8 mouse cellular contexts compared by ENCODE assay signal in genomic region chr17:36270956-36271585, GRCm38 (mm10). TPM values are rescaled to one million over a fixed set of nuclear protein-coding genes. Genes with fewer than 3 reads are reported as not detected.
DNase-seq lines count a peak whose midpoint lies in the region; ATAC-seq lines count a peak whose summit lies in the region.

No protein-coding gene starts in this region.

- peak overlapping the region; percentile 84 for H3K4me2 ChIP-seq in intestine, embryonic 15.5 days (replicated peaks)

- no peaks in the 10 kb centered on the region for H3K27me3 ChIP-seq in intestine, embryonic 15.5 days (replicated peaks)

- H3K4me1 ChIP-seq in intestine, embryonic 15.5 days (replicated peaks): peaks cover 17% of the 10 kb centered on the region

- peaks cover 10% of the 10 kb centered on the region; the same call in 1 of the 2 replicates for H3K36me3 ChIP-seq in intestine, embryonic 15.5 days

- peak overlapping the region; percentile 85 for H3K9ac ChIP-seq in intestine, embryonic 15.5 days

- peak; percentile 95 for ATAC-seq in intestine, embryonic 15.5 days
- peak; percentile 77 for ATAC-seq in megakaryocyte-erythroid progenitor cell, adult 5-6 weeks (replicated peaks; ENCODE audit: low FRiP score, low TSS enrichment, poor library complexity, severe bottlenecking)

- no peaks in the 10 kb centered on the region for H3K9me3 ChIP-seq in intestine, embryonic 15.5 days

- peak overlapping the region; percentile 89 for H3K27ac ChIP-seq in intestine, embryonic 15.5 days

- under 1% methylated on average over 77 of the region's 84 CpGs for WGBS in intestine, embryonic 15.5 days

- intact Hi-C loops in gastrocnemius, postnatal 36 days (cut with DNase I): no loop called here
- intact Hi-C loops in left cerebral cortex, postnatal 14 days (cut with DNase I): no loop called here

- peak overlapping the region; percentile 76 for H3K4me3 ChIP-seq in intestine, embryonic 15.5 days (replicated peaks)

- peak; percentile 91 for DNase-seq in adrenal gland, postnatal 10 days
- peak; percentile 77 for DNase-seq in embryo, embryonic 11.5 days (ENCODE audit: low read depth, low spot score)
- DNase-seq in gastrocnemius, postnatal 36 days: peak; percentile 77 to 90
- DNase-seq in left cerebral cortex, postnatal 14 days (ENCODE audit: low spot score in 2 of 2): peak; percentile 85 to 90
- peak; percentile 88 for DNase-seq in right cerebral cortex, postnatal 14 days
- DNase-seq in urinary bladder, postnatal 4 days (ENCODE audit: low spot score in 2 of 2): peak; percentile 85

RNA-seq across cellular contexts. Expression of gene Trim39, which starts 1.0 kb away (rescaled TPM):
- total RNA-seq in adrenal gland, postnatal 10 days (2021): 10 to 100 TPM; 13.8 to 17.8 TPM
- 1 to 10 TPM; 4.0 to 5.9 TPM for total RNA-seq in gastrocnemius, postnatal 36 days (2021)
- polyA plus RNA-seq in intestine, embryonic 15.5 days (2015; fragmentation: Nextera tagmentation; extraction: Ambion mirVana): 12.5 and 13.6 TPM in 2 replicates
- 10 to 100 TPM; 20.0 to 20.2 TPM for total RNA-seq in left cerebral cortex, postnatal 14 days (2021)
- total RNA-seq in megakaryocyte-erythroid progenitor cell, adult 5-6 weeks (2014; fragmentation: Nextera tagmentation): 21.0 and 29.7 TPM in 2 replicates
- 19.2 and 23.2 TPM in 2 replicates for total RNA-seq in megakaryocyte-erythroid progenitor cell, adult 5-6 weeks (2017)

RNA-seq across cellular contexts. Expression of gene Rpp21, which starts 13.2 kb away (rescaled TPM):
- 10 to 100 TPM; 38.3 to 48.1 TPM for total RNA-seq in adrenal gland, postnatal 10 days (2021)
- total RNA-seq in gastrocnemius, postnatal 36 days (2021): 10 to 100 TPM; 34.5 to 39.6 TPM
- polyA plus RNA-seq in intestine, embryonic 15.5 days (2015; fragmentation: Nextera tagmentation; extraction: Ambion mirVana): 124 and 141 TPM in 2 replicates
- total RNA-seq in left cerebral cortex, postnatal 14 days (2021): 10 to 100 TPM; 43.5 to 51.3 TPM
- total RNA-seq in megakaryocyte-erythroid progenitor cell, adult 5-6 weeks (2014; fragmentation: Nextera tagmentation): 66.7 and 120 TPM in 2 replicates
- total RNA-seq in megakaryocyte-erythroid progenitor cell, adult 5-6 weeks (2017): 56.9 and 68.9 TPM in 2 replicates

RNA-seq across cellular contexts. Expression of gene H2-M10.2, which starts 15.2 kb away (rescaled TPM):
- not detected for total RNA-seq in adrenal gland, postnatal 10 days (2021)
- total RNA-seq in gastrocnemius, postnatal 36 days (2021): not detected
- not detected in 2 replicates for polyA plus RNA-seq in intestine, embryonic 15.5 days (2015; fragmentation: Nextera tagmentation; extraction: Ambion mirVana)
- not detected for total RNA-seq in left cerebral cortex, postnatal 14 days (2021)
- not detected in 2 replicates for total RNA-seq in megakaryocyte-erythroid progenitor cell, adult 5-6 weeks (2014; fragmentation: Nextera tagmentation)
- not detected in 2 replicates for total RNA-seq in megakaryocyte-erythroid progenitor cell, adult 5-6 weeks (2017)

RNA-seq across cellular contexts. Expression of gene H2-M10.1, which starts 54.9 kb away (rescaled TPM):
- not detected for total RNA-seq in adrenal gland, postnatal 10 days (2021)
- not detected for total RNA-seq in gastrocnemius, postnatal 36 days (2021)
- polyA plus RNA-seq in intestine, embryonic 15.5 days (2015; fragmentation: Nextera tagmentation; extraction: Ambion mirVana): not detected in 2 replicates
- total RNA-seq in left cerebral cortex, postnatal 14 days (2021): not detected
- total RNA-seq in megakaryocyte-erythroid progenitor cell, adult 5-6 weeks (2014; fragmentation: Nextera tagmentation): not detected in 2 replicates
- not detected in 2 replicates for total RNA-seq in megakaryocyte-erythroid progenitor cell, adult 5-6 weeks (2017)

Comparison
In these comparisons a context has a peak if more than half of its experiments do, and no peak if none do; other contexts are left out.
1. Peak in every context shown above with its lines: DNase-seq, ATAC-seq, H3K4me3 ChIP-seq and H3K27ac ChIP-seq.